Mouse (Mus musculus) forebrain, embryonic 16.5 days (tissue): Measurements from ENCODE around the gene Bcr. TPM values are rescaled to one million over a fixed set of nuclear protein-coding genes. Genes with fewer than 3 reads are reported as not detected.

ENCODE experiments used
- ATAC-seq: fragments of 200-750 bp; cut with Nextera tagmentation; 2 replicates; pipeline ENCODE4 v1.8.0; 2017; ENCODE audit warnings: mild to moderate bottlenecking, moderate library complexity
- H3K27ac ChIP-seq: fragments of 300-500 bp; sonication (generic); 2 replicates; pipeline ENCODE4 v1.5.1; 2014; ENCODE audit warnings: low read length, control low read depth
- H3K27me3 ChIP-seq: fragments of 300-500 bp; sonication (generic); replicated peaks from 2 replicates; pipeline ENCODE4 v1.6.1; 2014; ENCODE audit warnings: low read length; ENCODE audit not compliant: control insufficient read depth, insufficient read depth
- H3K36me3 ChIP-seq: fragments of 300-500 bp; sonication (generic); 2 replicates; pipeline ENCODE4 v1.6.1; 2014; ENCODE audit not compliant: control insufficient read depth, insufficient read depth
- H3K4me1 ChIP-seq: fragments of 300-500 bp; sonication (generic); replicated peaks from 2 replicates; pipeline ENCODE4 v1.6.1; 2014; ENCODE audit warnings: low read length; ENCODE audit not compliant: control insufficient read depth, insufficient read depth
- H3K4me2 ChIP-seq: fragments of 300-500 bp; sonication (generic); 2 replicates; pipeline ENCODE4 v1.6.1; 2014; ENCODE audit warnings: mild to moderate bottlenecking, low read length, control low read depth
- H3K4me3 ChIP-seq: fragments of 300-500 bp; sonication (generic); replicated peaks from 2 replicates; pipeline ENCODE4 v1.5.1; 2014; ENCODE audit warnings: mild to moderate bottlenecking, low read length, control low read depth
- H3K9ac ChIP-seq: fragments of 300-500 bp; sonication (generic); replicated peaks from 2 replicates; pipeline ENCODE4 v1.6.1; 2014; ENCODE audit warnings: low read depth, low read length, control low read depth
- H3K9me3 ChIP-seq: fragments of 300-500 bp; sonication (generic); 2 replicates; pipeline ENCODE4 v1.6.1; 2016; ENCODE audit warnings: low read length; ENCODE audit not compliant: control insufficient read depth
- WGBS: fragments of 180-500 bp; shearing (Covaris S2); extraction: QIAGEN DNeasy Blood & Tissue Kit; methylation state at CpG from one replicate; pipeline ENCODE4 v1.1.7; 2014; 5-methylcytosine and 5-hydroxymethylcytosine counted together
- polyA plus RNA-seq: library from polyadenylated mRNA; unstranded; fragments of >200 nt; fragmentation: Nextera tagmentation; extraction: Ambion mirVana; gene quantifications from 2 replicates; pipeline ENCODE4 v1.2.1, GENCODE M21; 2015

Gene Bcr
- polyA plus RNA-seq, 1 experiment from 2014 or later, result 17.6 TPM

DNA sequence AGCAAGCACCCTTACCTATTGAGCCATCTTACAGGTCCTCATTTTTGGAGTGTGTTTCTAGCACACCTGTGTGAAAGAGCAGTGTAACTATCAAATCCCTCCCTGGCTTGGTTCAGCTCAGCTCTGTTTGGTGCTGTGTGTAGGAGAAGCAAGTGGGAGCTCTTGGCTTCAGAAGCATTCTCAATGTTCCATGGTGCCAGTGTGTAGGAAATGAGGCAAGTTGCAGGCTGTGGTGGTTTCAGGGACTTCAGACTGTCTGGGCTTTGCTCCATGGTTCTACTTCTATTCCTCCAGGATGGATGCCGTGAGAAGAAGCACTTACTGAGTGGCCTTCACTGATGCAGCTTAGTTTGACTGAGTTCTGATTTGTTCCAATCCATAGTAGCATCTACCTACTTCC, 137.4 kb downstream of the Bcr start:
- Histone ChIP-seq H3K9me3 (no peaks in the 10 kb centered on the region), H3K36me3 (no peaks in the 10 kb centered on the region), H3K4me3 (no peak overlapping the region), H3K4me2 (no peak overlapping the region), H3K27me3 (no peaks in the 10 kb centered on the region), H3K4me1 (no peaks in the 10 kb centered on the region), H3K9ac (no peak overlapping the region), H3K27ac (no peak overlapping the region)
- no peak for ATAC-seq
- 92% methylated on average over 1 of the region's 1 CpGs for WGBS

DNA sequence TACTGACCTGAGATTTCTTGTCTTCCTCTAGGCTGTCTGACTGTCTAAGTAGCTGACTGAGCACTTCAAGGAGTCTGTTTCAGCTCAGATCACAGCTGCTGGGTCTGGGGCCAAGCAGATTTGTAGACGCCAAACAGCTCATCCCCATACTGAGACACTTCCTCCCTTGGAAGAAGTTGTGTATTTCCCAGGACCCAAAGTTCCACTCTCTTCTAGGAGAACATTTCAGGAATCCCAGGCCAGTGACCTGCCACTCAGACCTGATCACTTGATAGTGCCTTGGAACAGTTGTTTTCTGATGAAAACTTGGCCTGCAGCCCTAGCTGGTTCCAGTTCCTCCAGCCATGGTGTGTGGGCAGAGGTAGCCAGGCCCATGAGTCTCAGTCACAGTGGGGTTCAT, 140.3 kb downstream of the Bcr start:
- Histone ChIP-seq H3K9ac (no peak overlapping the region), H3K36me3 (no peaks in the 10 kb centered on the region), H3K27me3 (no peaks in the 10 kb centered on the region), H3K9me3 (no peaks in the 10 kb centered on the region), H3K27ac (no peak overlapping the region), H3K4me3 (no peak overlapping the region), H3K4me1 (no peaks in the 10 kb centered on the region), H3K4me2 (no peak overlapping the region)
- no peak for ATAC-seq
- 90% methylated on average over 1 of the region's 1 CpGs for WGBS

DNA sequence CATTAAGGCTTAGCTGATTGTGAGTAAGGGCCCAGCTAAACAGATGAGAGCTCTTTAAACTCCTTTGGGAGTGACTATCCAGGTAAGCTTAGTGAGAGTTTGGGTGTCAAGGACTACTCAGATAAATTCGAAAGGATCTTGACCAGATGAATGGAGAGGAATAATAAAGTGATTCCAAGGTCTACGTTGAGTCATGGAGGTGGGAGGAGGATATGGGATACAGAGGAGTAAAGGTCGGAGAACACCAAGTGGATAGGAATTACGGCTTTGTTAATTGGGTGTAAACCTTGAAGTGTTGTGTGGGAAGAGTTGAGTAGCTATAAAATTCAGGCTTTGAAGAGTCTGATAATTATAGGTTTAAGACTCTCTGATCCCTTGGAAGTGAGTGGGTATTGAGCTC, 145.8 kb downstream of the Bcr start:
- 85% methylated on average over 4 of the region's 4 CpGs for WGBS

GRCm38 (mm10) chr10:75210841-75211240, 150.4 kb downstream of the Bcr start:
- Histone ChIP-seq H3K9ac (no peak overlapping the region), H3K27me3 (no peaks in the 10 kb centered on the region), H3K4me2 (no peak overlapping the region), H3K4me3 (no peak overlapping the region), H3K4me1 (peaks cover 9% of the 10 kb centered on the region), H3K27ac (no peak overlapping the region), H3K36me3 (no peaks in the 10 kb centered on the region), H3K9me3 (no peaks in the 10 kb centered on the region)
- no peak for ATAC-seq
- 93% methylated on average over 3 of the region's 3 CpGs for WGBS

More for the DNA sequence above, 145.8 kb downstream of the Bcr start:
- no peak for ATAC-seq
- no peak overlapping the region for H3K4me3 ChIP-seq
- no peaks in the 10 kb centered on the region for H3K36me3 ChIP-seq
- no peak overlapping the region for H3K4me2 ChIP-seq
- H3K27me3 ChIP-seq, result no peaks in the 10 kb centered on the region
- H3K27ac ChIP-seq, result no peak overlapping the region
- H3K4me1 ChIP-seq, result no peaks in the 10 kb centered on the region
- no peak overlapping the region for H3K9ac ChIP-seq
- no peaks in the 10 kb centered on the region for H3K9me3 ChIP-seq

DNA sequence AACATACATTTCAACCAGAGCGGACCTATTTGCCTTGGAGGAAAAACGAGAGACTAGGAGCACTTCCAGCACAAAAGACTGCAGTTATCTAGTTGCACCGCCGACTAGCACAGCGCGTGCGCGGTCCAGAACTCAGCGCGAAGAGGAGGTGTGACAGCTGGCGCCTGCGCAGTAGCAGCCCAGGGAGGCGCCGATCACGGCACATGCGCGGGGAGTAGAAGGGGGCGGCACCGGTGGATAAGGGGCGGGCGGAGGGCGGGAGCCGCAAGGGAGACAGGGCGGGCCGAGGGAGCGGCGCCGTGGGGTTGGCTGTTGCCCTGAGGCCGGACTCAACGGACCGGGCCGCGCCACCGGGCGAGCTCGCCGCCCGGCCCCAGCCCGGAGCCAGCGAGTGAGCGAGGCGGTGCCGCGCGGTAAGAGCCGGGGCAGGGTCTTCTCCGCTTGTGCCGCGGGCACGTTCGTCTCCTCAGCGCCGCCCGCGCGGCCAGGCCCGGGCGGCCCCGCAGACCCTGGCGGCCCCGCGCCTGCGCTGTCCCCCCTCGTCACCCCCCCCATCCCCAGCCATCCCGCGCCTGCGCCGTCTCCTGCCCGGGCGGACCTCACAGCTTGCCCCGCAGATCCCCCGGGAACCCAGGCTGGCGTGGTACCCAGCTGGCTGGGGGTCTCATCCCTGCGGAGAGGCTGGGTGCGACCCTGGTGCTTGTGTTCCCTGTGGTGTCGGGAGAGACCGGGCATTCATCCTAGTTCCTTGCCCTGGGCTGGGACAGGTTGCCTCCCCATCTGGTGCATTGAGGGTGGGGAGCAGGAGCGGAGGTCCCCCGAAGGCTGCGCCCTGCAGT, 151.6 kb downstream of the Bcr start, which contains the start of gene Specc1l:
Gene Specc1l, plus strand, starts transcription at position 267 of the 839 bp plus-strand sequence.
- WGBS, result under 1% methylated on average over 77 of the region's 80 CpGs
- Histone ChIP-seq H3K4me2 (peak within 1 kb of the TSS; percentile 94), H3K27ac (peak within 1 kb of the TSS; percentile 99), H3K36me3 (no peaks in the 10 kb centered on the region), H3K27me3 (no peaks in the 10 kb centered on the region), H3K9ac (peak within 1 kb of the TSS; percentile 95), H3K4me3 (peak within 1 kb of the TSS; percentile 98), H3K9me3 (no peaks in the 10 kb centered on the region), H3K4me1 (peaks cover 9% of the 10 kb centered on the region)
- ATAC-seq, result peak; percentile 96

DNA sequence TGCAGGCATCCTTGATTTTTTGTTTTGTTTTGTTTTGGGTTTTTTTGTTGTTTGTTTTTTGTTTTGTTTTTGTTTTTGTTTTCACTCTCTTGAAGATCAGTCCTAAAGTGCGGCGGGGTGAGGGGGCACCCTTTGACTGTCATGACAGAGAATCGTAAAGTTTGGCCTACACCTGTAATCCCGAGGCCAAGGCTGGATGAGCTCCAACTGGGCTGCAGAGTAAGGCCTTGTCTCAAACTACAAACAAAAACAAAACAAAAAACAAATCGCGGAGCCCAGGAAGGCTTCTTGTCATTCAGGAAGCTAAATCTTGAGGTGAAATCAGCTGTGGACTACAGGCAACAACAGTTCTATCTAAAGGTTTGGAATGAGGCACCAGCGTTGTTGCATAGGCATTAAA, 152.6 kb downstream of the Bcr start:
- no peaks in the 10 kb centered on the region for H3K9me3 ChIP-seq
- ATAC-seq, result no peak
- H3K4me3 ChIP-seq, result peak overlapping the region; percentile 98
- peak overlapping the region; percentile 94 for H3K4me2 ChIP-seq
- H3K4me1 ChIP-seq, result peaks cover 9% of the 10 kb centered on the region
- no peaks in the 10 kb centered on the region for H3K36me3 ChIP-seq
- peak overlapping the region; percentile 95 for H3K9ac ChIP-seq
- H3K27me3 ChIP-seq, result no peaks in the 10 kb centered on the region
- H3K27ac ChIP-seq, result peak overlapping the region; percentile 99
- WGBS, result 28% methylated on average over 7 of the region's 7 CpGs

DNA sequence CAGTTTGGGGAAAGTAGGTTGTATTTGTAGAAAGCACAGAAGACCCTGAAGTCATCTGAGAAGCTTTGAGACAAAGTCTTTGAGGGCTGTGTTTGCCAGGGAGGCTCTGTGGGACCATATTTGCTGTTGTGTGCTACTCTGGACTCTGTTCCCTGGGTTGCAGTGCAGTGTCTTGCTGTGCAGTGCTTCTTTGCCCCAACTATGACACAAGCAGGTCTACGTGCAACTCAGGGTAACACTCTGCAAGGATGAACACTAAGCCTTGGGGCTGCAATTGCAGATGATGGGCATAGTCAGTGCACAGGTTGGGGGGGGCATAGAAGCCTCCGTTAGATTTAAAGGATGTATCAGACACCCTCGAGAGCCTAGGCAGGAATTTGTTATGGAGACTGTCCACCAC, 160.3 kb downstream of the Bcr start:
- no peak overlapping the region for H3K9ac ChIP-seq
- H3K4me1 ChIP-seq, result no peaks in the 10 kb centered on the region
- H3K9me3 ChIP-seq, result no peaks in the 10 kb centered on the region
- H3K4me3 ChIP-seq, result no peak overlapping the region
- no peak overlapping the region for H3K27ac ChIP-seq
- no peak overlapping the region for H3K4me2 ChIP-seq
- no peaks in the 10 kb centered on the region for H3K27me3 ChIP-seq
- no peak for ATAC-seq
- H3K36me3 ChIP-seq, result no peaks in the 10 kb centered on the region
- WGBS, result 89% methylated on average over 3 of the region's 3 CpGs

DNA sequence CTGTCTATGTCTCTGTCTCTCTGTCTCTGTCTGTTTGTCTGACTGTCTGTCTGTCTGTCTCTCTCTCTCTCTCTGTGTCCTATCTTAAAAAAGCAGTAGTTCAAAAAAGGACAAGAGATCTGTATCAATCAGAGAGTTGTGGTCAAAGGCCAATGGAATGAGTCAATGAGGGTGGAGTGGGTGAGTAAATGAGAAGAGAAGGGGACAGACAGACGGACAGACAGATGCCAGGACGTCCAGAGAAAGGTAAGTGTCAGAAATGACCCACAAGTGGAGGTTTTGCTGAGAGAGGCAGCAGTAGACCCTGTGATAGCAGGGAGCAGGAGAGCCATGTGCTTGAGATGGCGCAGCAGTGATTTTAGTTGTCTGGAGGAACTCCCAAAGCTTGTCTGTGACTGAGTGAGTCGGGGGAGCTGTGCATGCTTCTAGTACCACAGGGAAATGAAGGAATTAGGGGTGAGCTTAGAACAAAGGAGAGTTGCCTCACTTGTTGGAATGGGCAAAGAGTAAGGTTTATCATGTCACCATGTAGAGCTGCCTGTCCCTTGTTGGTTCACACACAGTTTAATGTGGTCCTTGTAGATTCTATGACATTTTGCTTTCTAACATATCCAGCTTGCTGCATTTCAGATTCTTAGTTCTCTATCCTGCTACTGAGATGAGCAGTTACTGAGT, 161.7 kb downstream of the Bcr start:
- H3K27me3 ChIP-seq, result no peaks in the 10 kb centered on the region
- no peak overlapping the region for H3K4me2 ChIP-seq
- ATAC-seq, result no peak
- H3K4me3 ChIP-seq, result no peak overlapping the region
- H3K9ac ChIP-seq, result no peak overlapping the region
- no peaks in the 10 kb centered on the region for H3K9me3 ChIP-seq
- no peaks in the 10 kb centered on the region for H3K36me3 ChIP-seq
- no peaks in the 10 kb centered on the region for H3K4me1 ChIP-seq
- 78% methylated on average over 4 of the region's 4 CpGs for WGBS
- no peak overlapping the region for H3K27ac ChIP-seq

DNA sequence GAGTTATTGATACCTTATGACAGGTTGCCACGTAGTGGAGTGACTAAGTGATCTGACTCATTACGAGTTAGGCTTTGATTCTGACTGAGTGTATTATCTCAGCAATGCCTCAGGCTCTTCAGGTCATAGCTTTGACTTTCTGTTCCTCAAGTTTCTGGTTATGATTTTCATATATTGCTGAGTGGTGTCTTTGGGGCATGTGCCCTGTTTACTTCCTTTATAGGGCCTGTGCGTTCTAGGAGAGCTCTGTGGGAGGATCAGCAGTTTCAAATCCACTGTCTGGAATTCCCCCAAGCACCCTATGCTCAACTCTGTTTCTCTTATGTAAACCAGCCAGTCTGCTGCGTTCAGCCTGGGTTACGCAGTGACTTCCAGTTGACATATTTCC, 162.2 kb downstream of the Bcr start:
- WGBS, result 85% methylated on average over 5 of the region's 5 CpGs
- no peak for ATAC-seq
- Histone ChIP-seq H3K4me1 (no peaks in the 10 kb centered on the region), H3K4me2 (no peak overlapping the region), H3K36me3 (no peaks in the 10 kb centered on the region), H3K9ac (no peak overlapping the region), H3K27me3 (no peaks in the 10 kb centered on the region), H3K27ac (no peak overlapping the region), H3K9me3 (no peaks in the 10 kb centered on the region), H3K4me3 (no peak overlapping the region)
